Mouse (Mus musculus) MEL (cell line): ENCODE results near the gene Hmgb3. TPM values are rescaled to one million over a fixed set of nuclear protein-coding genes. Genes with fewer than 3 reads are reported as not detected.
A peak's percentile ranks its signal among the peaks of the same experiment; 100 is the strongest.

Experiments used
- DNase-seq: peaks from one replicate; pipeline ENCODE4 v3.0.0; 2011; ENCODE audit warnings: low read depth, low spot score
- H3K27ac ChIP-seq: 2 replicates; pipeline ENCODE4 v1.5.1; 2012; ENCODE audit warnings: low read depth, mild to moderate bottlenecking, control low read depth, low read length, moderate library complexity; ENCODE audit not compliant: control insufficient read depth
- H3K27me3 ChIP-seq, 2 experiments: fragments of 150-350 bp in 1 of 2; sonication (generic) in 1 of 2; 2 replicates each; pipeline ENCODE4 v1.6.1; 2012; ENCODE audit warnings: low read length in 2 of 2, mild to moderate bottlenecking in 2 of 2, improper control_type of control experiment in 1 of 2, moderate library complexity in 1 of 2; ENCODE audit not compliant: insufficient read depth in 2 of 2, control insufficient read depth in 1 of 2
- H3K36me3 ChIP-seq, 2 experiments: 2 replicates each; pipeline ENCODE4 v1.6.1; 2012 to 2014; ENCODE audit warnings: low read length in 2 of 2, improper control_type of control experiment in 1 of 2, inconsistent platforms in 1 of 2, mild to moderate bottlenecking in 1 of 2; ENCODE audit not compliant: insufficient read depth in 2 of 2, control insufficient read depth in 1 of 2
- H3K4me1 ChIP-seq, 2 experiments: fragments of 150-350 bp in 1 of 2; sonication (generic) in 1 of 2; 2 replicates each; pipeline ENCODE4 v1.6.1; 2012; ENCODE audit warnings: low read length in 2 of 2, improper control_type of control experiment in 1 of 2, mild to moderate bottlenecking in 1 of 2; ENCODE audit not compliant: insufficient read depth in 2 of 2, control insufficient read depth in 1 of 2
- H3K4me3 ChIP-seq, 2 experiments: fragments of 150-350 bp in 1 of 2; sonication (generic) in 1 of 2; 2 replicates each; pipeline ENCODE4 v1.5.1; 2012; ENCODE audit warnings: low read depth in 2 of 2, low read length in 2 of 2, mild to moderate bottlenecking in 2 of 2, moderate library complexity in 2 of 2, control low read depth in 1 of 2, improper control_type of control experiment in 1 of 2; ENCODE audit not compliant: control insufficient read depth in 1 of 2, insufficient read depth in 1 of 2
- H3K79me2 ChIP-seq: 2 replicates; pipeline ENCODE4 v1.6.1; 2012; ENCODE audit warnings: mild to moderate bottlenecking, low read length, moderate library complexity; ENCODE audit not compliant: control insufficient read depth, poor library complexity, insufficient read depth
- H3K9ac ChIP-seq: 2 replicates; pipeline ENCODE4 v1.6.1; 2012; ENCODE audit warnings: low read depth, mild to moderate bottlenecking, control low read depth, low read length, moderate library complexity; ENCODE audit not compliant: control insufficient read depth, poor library complexity, severe bottlenecking
- H3K9me3 ChIP-seq: fragments of 150-350 bp; sonication (generic); replicated peaks from 2 replicates; pipeline ENCODE4 v1.6.1; 2012; ENCODE audit warnings: mild to moderate bottlenecking, low read length, improper control_type of control experiment, moderate library complexity; ENCODE audit not compliant: insufficient read depth
- BHLHE40 ChIP-seq: IDR thresholded peaks from 2 replicates; pipeline ENCODE4 v1.6.1; 2012; ENCODE audit warnings: low read depth, mild to moderate bottlenecking, inconsistent platforms, low read length, improper control_type of control experiment, borderline replicate concordance
- CHD1 ChIP-seq: IDR thresholded peaks from 2 replicates; pipeline ENCODE4 v1.6.1; 2012; ENCODE audit warnings: low read depth, mild to moderate bottlenecking, inconsistent platforms, low read length, improper control_type of control experiment
- E2F4 ChIP-seq: IDR thresholded peaks from 2 replicates; pipeline ENCODE4 v1.6.1; 2011; ENCODE audit warnings: low read depth, low read length, improper control_type of control experiment, borderline replicate concordance
- ELF1 ChIP-seq: IDR thresholded peaks from 2 replicates; pipeline ENCODE4 v1.6.1; 2014; ENCODE audit warnings: low read depth, mild to moderate bottlenecking, inconsistent platforms, low read length, improper control_type of control experiment, moderate library complexity
- ETS1 ChIP-seq: IDR thresholded peaks from 2 replicates; pipeline ENCODE4 v1.6.1; 2012; ENCODE audit warnings: low read depth, mild to moderate bottlenecking, inconsistent platforms, low read length, improper control_type of control experiment, moderate library complexity
- GATA1 ChIP-seq: IDR thresholded peaks from 2 replicates; pipeline ENCODE4 v1.6.1; 2011; ENCODE audit warnings: low read depth, low read length, improper control_type of control experiment
- JUND ChIP-seq: IDR thresholded peaks from 2 replicates; pipeline ENCODE4 v1.6.1; 2011; ENCODE audit warnings: low read depth, mild to moderate bottlenecking, improper control_type of control experiment, low read length
- KAT2A ChIP-seq: conservative IDR thresholded peaks from 2 replicates; pipeline ENCODE4 v1.6.1; 2012; ENCODE audit warnings: low read depth, low read length, improper control_type of control experiment, inconsistent platforms
- MAFK ChIP-seq: IDR thresholded peaks from 2 replicates; pipeline ENCODE4 v1.6.1; 2011; ENCODE audit warnings: low read depth, mild to moderate bottlenecking, low read length, improper control_type of control experiment, borderline replicate concordance
- MAX ChIP-seq: IDR thresholded peaks from 2 replicates; pipeline ENCODE4 v1.6.1; 2011; ENCODE audit warnings: low read length, improper control_type of control experiment
- MAZ ChIP-seq: IDR thresholded peaks from 2 replicates; pipeline ENCODE4 v1.6.1; 2012; ENCODE audit warnings: low read depth, mild to moderate bottlenecking, inconsistent platforms, low read length, improper control_type of control experiment
- MEF2A ChIP-seq: IDR thresholded peaks from 2 replicates; pipeline ENCODE4 v1.6.1; 2014; ENCODE audit warnings: low read depth, mild to moderate bottlenecking, inconsistent platforms, low read length, improper control_type of control experiment; ENCODE audit not compliant: poor library complexity, insufficient replicate concordance, severe bottlenecking; ENCODE audit errors: extremely low read depth
- MXI1 ChIP-seq: IDR thresholded peaks from 2 replicates; pipeline ENCODE4 v1.6.1; 2011; ENCODE audit warnings: mild to moderate bottlenecking, low read depth, low read length, improper control_type of control experiment
- MYB ChIP-seq: IDR thresholded peaks from 2 replicates; pipeline ENCODE4 v1.6.1; 2011; ENCODE audit warnings: mild to moderate bottlenecking, low read depth, low read length, improper control_type of control experiment
- POLR2AphosphoS2 ChIP-seq: IDR thresholded peaks from 2 replicates; pipeline ENCODE4 v1.6.1; 2011; ENCODE audit warnings: low read length, improper control_type of control experiment
- RCOR1 ChIP-seq: IDR thresholded peaks from 2 replicates; pipeline ENCODE4 v1.6.1; 2012; ENCODE audit warnings: low read depth, mild to moderate bottlenecking, inconsistent platforms, low read length, improper control_type of control experiment
- SIN3A ChIP-seq: IDR thresholded peaks from 2 replicates; pipeline ENCODE4 v1.6.1; 2012; ENCODE audit warnings: low read length, improper control_type of control experiment, inconsistent platforms
- SMC3 ChIP-seq: IDR thresholded peaks from 2 replicates; pipeline ENCODE4 v1.6.1; 2011; ENCODE audit warnings: low read depth, low read length, improper control_type of control experiment
- TAL1 ChIP-seq: IDR thresholded peaks from 2 replicates; pipeline ENCODE4 v1.6.1; 2012; ENCODE audit warnings: mild to moderate bottlenecking, inconsistent platforms, low read length, moderate library complexity, mixed read lengths
- TBP ChIP-seq: IDR thresholded peaks from 2 replicates; pipeline ENCODE4 v1.8.0; 2011; ENCODE audit warnings: low read depth, low read length, improper control_type of control experiment
- TCF12 ChIP-seq: IDR thresholded peaks from 2 replicates; pipeline ENCODE4 v1.6.1; 2014; ENCODE audit warnings: low read depth, mild to moderate bottlenecking, inconsistent platforms, low read length, improper control_type of control experiment, moderate library complexity
- USF2 ChIP-seq, 2 experiments: IDR thresholded peaks; 2 replicates each; pipeline ENCODE4 v1.6.1; 2011 to 2012; ENCODE audit warnings: improper control_type of control experiment in 2 of 2, low read length in 2 of 2, borderline replicate concordance in 1 of 2, inconsistent platforms in 1 of 2, low read depth in 1 of 2, mild to moderate bottlenecking in 1 of 2; ENCODE audit not compliant: insufficient read depth in 1 of 2
- ZC3H11A ChIP-seq: IDR thresholded peaks from 2 replicates; pipeline ENCODE4 v1.6.1; 2012; ENCODE audit warnings: low read depth, mild to moderate bottlenecking, inconsistent platforms, low read length, improper control_type of control experiment
- ZKSCAN1 ChIP-seq: IDR thresholded peaks from 2 replicates; pipeline ENCODE4 v1.6.1; 2012; ENCODE audit warnings: low read depth, mild to moderate bottlenecking, inconsistent platforms, low read length, improper control_type of control experiment, moderate library complexity
- ZMIZ1 ChIP-seq: IDR thresholded peaks from 2 replicates; pipeline ENCODE4 v1.6.1; 2012; ENCODE audit warnings: low read depth, mild to moderate bottlenecking, inconsistent platforms, low read length, improper control_type of control experiment, moderate library complexity
- polyA plus RNA-seq, 2 experiments: library from polyadenylated mRNA; stranded (reverse) in 1 of 2; unstranded in 1 of 2; fragments of >175 nt in 1 of 2; fragments of >200 nt in 1 of 2; gene quantifications; 2 replicates each; pipeline versions ENCODE4 v1.2.1 to v1.2.4; 2012; ENCODE audit warnings: low replicate concordance in 2 of 2, low read depth in 1 of 2; ENCODE audit not compliant: insufficient read length in 2 of 2, insufficient read depth in 1 of 2, missing spikeins in 1 of 2
- total RNA-seq: library from RNA; depleted of rRNA; stranded (reverse); fragments of 300-350 nt; gene quantifications from 2 replicates; pipeline ENCODE4 v1.2.3, GENCODE M21; 2012

The Hmgb3 gene
- total and polyA plus RNA-seq, 3 experiments, result 127 to 181 TPM; not detected in 1

DNA sequence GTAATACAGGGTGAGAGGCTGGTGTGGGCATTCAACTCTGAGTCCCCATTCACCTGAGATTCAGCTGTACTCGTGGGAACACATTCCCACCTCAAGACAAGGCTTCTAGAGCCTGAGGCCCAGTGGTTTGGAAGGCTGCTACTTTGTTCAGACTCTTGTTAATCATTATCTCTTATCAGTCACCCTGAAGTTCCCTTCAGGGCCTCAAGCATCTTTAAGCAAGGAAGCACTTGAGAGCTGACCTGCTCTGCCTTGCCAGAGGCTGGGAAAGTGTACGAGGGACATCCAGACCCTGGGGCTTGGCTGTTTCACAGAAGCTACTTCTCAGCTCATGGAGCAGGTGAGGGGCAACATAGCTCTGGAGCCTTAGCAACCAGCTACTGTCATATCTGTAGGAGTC, 19.8 kb downstream of the Hmgb3 start:
- peaks cover 0 to 12% of the 10 kb centered on the region in 2 experiments; a peak in 2 of 4 replicates for H3K36me3 ChIP-seq
- H3K9me3 ChIP-seq, result no peaks in the 10 kb centered on the region
- H3K4me1 ChIP-seq, result peaks cover 0 to 24% of the 10 kb centered on the region in 2 experiments; a peak in 3 of 4 replicates
- no peak overlapping the region for H3K9ac ChIP-seq
- H3K4me3 ChIP-seq, result no peak overlapping the region
- TF ChIP-seq MAX (no peak), RCOR1 (0 out of 2 replicates have a peak, but pooled peaks have one; percentile 5), SIN3A (no peak), GATA1 (peak; percentile 65), TAL1 (no peak)
- H3K27me3 ChIP-seq, result no peaks in the 10 kb centered on the region
- no peaks in the 10 kb centered on the region for H3K79me2 ChIP-seq
- peak overlapping the region; percentile 16 for H3K27ac ChIP-seq
- DNase-seq, result peak; percentile 54

DNA sequence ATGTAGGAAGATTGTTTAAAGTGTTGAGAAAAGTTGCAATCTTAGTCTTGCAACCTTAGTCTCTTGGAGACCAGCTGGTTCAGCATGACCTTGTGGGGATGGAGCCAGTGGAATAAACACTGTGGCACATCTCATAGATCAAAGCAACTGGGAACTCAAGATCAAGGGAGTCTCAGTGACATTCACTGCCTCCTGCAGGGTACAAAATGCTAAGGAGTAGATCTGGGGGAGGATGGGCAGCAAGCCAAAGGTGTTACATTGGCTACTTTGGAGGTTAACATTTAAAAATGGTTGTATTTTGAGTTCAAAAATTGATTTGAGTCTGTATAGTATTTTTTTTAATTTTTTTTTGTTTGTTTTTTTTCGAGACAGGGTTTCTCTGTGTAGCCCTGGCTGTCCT, 33.5 kb downstream of the Hmgb3 start:
- DNase-seq, result no peak
- Histone ChIP-seq H3K36me3 (no peaks in the 10 kb centered on the region), H3K9ac (no peak overlapping the region), H3K4me3 (no peak overlapping the region), H3K79me2 (no peaks in the 10 kb centered on the region), H3K4me1 (no peaks in the 10 kb centered on the region), H3K27me3 (no peaks in the 10 kb centered on the region), H3K9me3 (no peaks in the 10 kb centered on the region), H3K27ac (no peak overlapping the region)
- no peak for TF ChIP-seq CHD1
- TF ChIP-seq BHLHE40, result no peak
- no peak for TF ChIP-seq ZC3H11A
- no peak for TF ChIP-seq ELF1
- no peak for TF ChIP-seq SMC3
- no peak for TF ChIP-seq MEF2A
- no peak for TF ChIP-seq ZMIZ1
- TF ChIP-seq ZKSCAN1, result no peak

GRCm38 (mm10) chrX:71601052-71601611, 45.4 kb downstream of the Hmgb3 start:
- Histone ChIP-seq H3K4me3 (peak overlapping the region; percentile 44 to 54; a peak in 3 of 4 replicates), H3K27ac (no peak overlapping the region), H3K79me2 (no peaks in the 10 kb centered on the region), H3K36me3 (no peaks in the 10 kb centered on the region), H3K9me3 (no peaks in the 10 kb centered on the region), H3K27me3 (no peaks in the 10 kb centered on the region), H3K9ac (peak overlapping the region; percentile 68), H3K4me1 (no peaks in the 10 kb centered on the region)
- peak; percentile 50 for DNase-seq
- no peak for TF ChIP-seq RCOR1
- TF ChIP-seq TCF12, result no peak
- no peak for TF ChIP-seq USF2 (IDR thresholded peaks at IDR 0.05; ENCODE audit: borderline replicate concordance in 1 of 2, insufficient read depth in 1 of 2, low read depth in 1 of 2, low read length in 2 of 2)
- no peak for TF ChIP-seq CHD1
- no peak for TF ChIP-seq POLR2AphosphoS2
- no peak for TF ChIP-seq MEF2A
- no peak for TF ChIP-seq ZMIZ1
- no peak for TF ChIP-seq MAZ
- no peak for TF ChIP-seq ETS1
- no peak for TF ChIP-seq GATA1
- no peak for TF ChIP-seq MXI1
- TF ChIP-seq ZC3H11A, result peak; percentile 75
- no peak for TF ChIP-seq E2F4
- no peak for TF ChIP-seq KAT2A
- no peak for TF ChIP-seq MYB
- TF ChIP-seq TBP, result no peak
- no peak for TF ChIP-seq MAFK
- TF ChIP-seq JUND, result no peak
